Mouse (Mus musculus) ES-E14 (cell line): ENCODE measurements around the gene Rnpep. TPM values are rescaled to one million over a fixed set of nuclear protein-coding genes. Genes with fewer than 3 reads are reported as not detected.
A peak's percentile ranks its signal among the peaks of the same experiment; 100 is the strongest.

Source experiments
- DNase-seq: peaks from one replicate; pipeline ENCODE4 v3.0.0-alpha.2; 2013; ENCODE audit warnings: low read depth, low spot score
- H3K27ac ChIP-seq: 2 replicates; pipeline ENCODE4 v1.5.1; 2012; ENCODE audit warnings: low read depth, mild to moderate bottlenecking, low read length, moderate library complexity, mixed read lengths; ENCODE audit not compliant: poor library complexity, insufficient read depth, severe bottlenecking
- H3K36me3 ChIP-seq: 2 replicates; pipeline ENCODE4 v1.6.1; 2012; ENCODE audit warnings: mild to moderate bottlenecking, low read length, moderate library complexity, mixed read lengths; ENCODE audit not compliant: control insufficient read depth, poor library complexity, insufficient read depth, severe bottlenecking
- H3K4me1 ChIP-seq, 2 experiments: fragments of 150-350 bp in 1 of 2; sonication (generic) in 1 of 2; 2 replicates each; pipeline ENCODE4 v1.6.1; 2012; ENCODE audit warnings: low read length in 2 of 2, mild to moderate bottlenecking in 1 of 2, mixed read lengths in 1 of 2; ENCODE audit not compliant: control insufficient read depth in 2 of 2, insufficient read depth in 2 of 2, poor library complexity in 1 of 2
- H3K4me3 ChIP-seq, 2 experiments: fragments of 150-350 bp in 1 of 2; sonication (generic) in 1 of 2; 2 replicates each; pipeline ENCODE4 v1.5.1; 2012; ENCODE audit warnings: low read length in 2 of 2, low read depth in 1 of 2, mild to moderate bottlenecking in 1 of 2, mixed read lengths in 1 of 2; ENCODE audit not compliant: insufficient read depth in 1 of 2, poor library complexity in 1 of 2, severe bottlenecking in 1 of 2
- H3K9ac ChIP-seq: 2 replicates; pipeline ENCODE4 v1.6.1; 2012; ENCODE audit warnings: low read depth, mild to moderate bottlenecking, low read length, mixed read lengths; ENCODE audit not compliant: poor library complexity, insufficient read depth, severe bottlenecking
- H3K9me3 ChIP-seq: fragments of 150-350 bp; sonication (generic); 2 replicates; pipeline ENCODE4 v1.6.1; 2012; ENCODE audit warnings: low read depth, mild to moderate bottlenecking, low read length; ENCODE audit not compliant: control insufficient read depth, insufficient read depth
- CHD2 ChIP-seq: IDR thresholded peaks from 2 replicates; pipeline ENCODE4 v1.6.1; 2014; ENCODE audit warnings: mild to moderate bottlenecking, low read depth, low read length, inconsistent platforms
- HCFC1 ChIP-seq: IDR thresholded peaks from 2 replicates; pipeline ENCODE4 v1.6.1; 2012; ENCODE audit warnings: low read length, inconsistent platforms, borderline replicate concordance; ENCODE audit not compliant: insufficient read depth
- MAFK ChIP-seq: IDR thresholded peaks from 2 replicates; pipeline ENCODE4 v1.6.1; 2014; ENCODE audit warnings: mild to moderate bottlenecking, low read depth, low read length, inconsistent platforms; ENCODE audit not compliant: insufficient read depth
- ZC3H11A ChIP-seq: IDR thresholded peaks from 2 replicates; pipeline ENCODE4 v1.6.1; 2012; ENCODE audit warnings: low read depth, mild to moderate bottlenecking, inconsistent platforms, low read length, borderline replicate concordance
- ZNF384 ChIP-seq: IDR thresholded peaks from 2 replicates; pipeline ENCODE4 v1.6.1; 2012; ENCODE audit warnings: low read depth, low read length, inconsistent platforms
- in situ Hi-C, 2 experiments: fragments of 600-800 bp; cut with MboI; formaldehyde crosslinking; loops; one replicate each; pipeline ENCODE4 v1.15.1; 2025; ENCODE audit warnings: low sequenced_read_pairs in 2 of 2, inconsistent platforms in 1 of 2; ENCODE audit not compliant: unreplicated experiment in 2 of 2
- total RNA-seq: library from RNA; depleted of rRNA; stranded (reverse); fragments of 300-350 nt; gene quantifications from 2 replicates; pipeline ENCODE4 v1.2.3, GENCODE M21; 2012; rRNA removed

Gene Rnpep
- total RNA-seq, 1 experiment, result 21.8 TPM

- Histone ChIP-seq H3K9ac (no peak overlapping the region), H3K27ac (no peak overlapping the region), H3K9me3 (no peaks in the 10 kb centered on the region), H3K36me3 (no peaks in the 10 kb centered on the region), H3K4me1 (no peaks in the 10 kb centered on the region), H3K4me3 (no peak overlapping the region)
- TF ChIP-seq CHD2 (no peak), ZNF384 (no peak), MAFK (no peak), HCFC1 (no peak), ZC3H11A (no peak)
- in situ Hi-C loops, result no loop called here
- DNase-seq, result no peak
These were observed 59.7 kb downstream of the Rnpep start for GRCm38 (mm10) chr1:135224147-135224546.

DNA sequence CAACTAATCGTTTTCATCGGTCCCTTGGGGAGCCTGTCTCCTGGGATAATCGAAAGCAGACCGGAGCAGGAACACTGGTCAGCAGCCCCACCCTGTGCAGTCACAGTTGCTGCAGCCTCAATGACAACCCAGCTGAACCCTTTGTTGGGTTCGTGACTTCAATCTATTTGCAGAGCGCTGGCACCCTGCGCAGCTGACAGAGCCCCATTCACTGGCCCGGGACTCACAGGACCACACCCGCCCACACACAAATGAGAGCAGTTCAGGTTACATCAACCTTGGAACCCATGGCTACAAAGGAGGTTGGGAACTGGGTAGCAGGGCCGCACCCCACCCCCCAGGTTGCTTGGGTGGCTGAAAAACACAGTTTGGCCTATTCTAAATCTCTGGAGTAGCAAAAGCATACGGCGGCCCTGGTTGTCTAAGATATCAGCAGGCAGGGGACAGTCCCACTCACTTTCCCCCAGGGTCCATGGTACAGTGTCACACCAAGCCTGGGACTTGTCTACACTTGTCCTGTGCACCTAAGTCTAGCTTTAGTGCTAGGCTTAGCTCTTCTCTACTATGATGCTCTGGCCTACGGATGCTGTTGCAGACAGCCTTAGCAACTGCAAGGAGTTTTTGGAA lies 66.2 kb downstream of the Rnpep start:
- in situ Hi-C loops, result no loop called here
- H3K9me3 ChIP-seq, result no peaks in the 10 kb centered on the region
- TF ChIP-seq HCFC1 (no peak), MAFK (no peak), CHD2 (no peak)
- H3K27ac ChIP-seq, result peak overlapping the region; percentile 90
- H3K4me3 ChIP-seq, result no peak overlapping the region
- H3K9ac ChIP-seq, result no peak overlapping the region
- H3K4me1 ChIP-seq, result peaks cover 9 to 12% of the 10 kb centered on the region in 2 experiments; a peak in 3 of 4 replicates
- peak; percentile 90 for DNase-seq
- H3K36me3 ChIP-seq, result no peaks in the 10 kb centered on the region

GRCm38 (mm10) chr1:135213772-135214640 lies 69.9 kb downstream of the Rnpep start:
- peaks cover 9 to 14% of the 10 kb centered on the region in 2 experiments; a peak in 3 of 4 replicates for H3K4me1 ChIP-seq
- no peaks in the 10 kb centered on the region for H3K9me3 ChIP-seq
- H3K36me3 ChIP-seq, result no peaks in the 10 kb centered on the region
- H3K27ac ChIP-seq, result no peak overlapping the region
- in situ Hi-C loops, result no loop called here
- no peak for DNase-seq
- no peak overlapping the region for H3K9ac ChIP-seq
- TF ChIP-seq ZNF384, result no peak
- no peak for TF ChIP-seq CHD2
- no peak for TF ChIP-seq ZC3H11A
- TF ChIP-seq HCFC1, result no peak
- no peak for TF ChIP-seq MAFK
- no peak overlapping the region for H3K4me3 ChIP-seq

Other genes with a start within 250 kb of the Rnpep start
- 1.7 TPM in 2 replicates for gene Lgr6, start 178.8 kb downstream of the Rnpep start, total RNA-seq
- 1.1 and 2.3 TPM in 2 replicates for gene Ptpn7, start 151.4 kb downstream of the Rnpep start, total RNA-seq
- 17.5 and 19.3 TPM in 2 replicates for gene Arl8a, start 137.3 kb downstream of the Rnpep start, total RNA-seq
- 0.26 TPM in 1 of 2 replicates, not detected in the other for gene Gpr37l1, start 116.4 kb downstream of the Rnpep start, total RNA-seq
- gene Elf3, start 25.5 kb downstream of the Rnpep start, total RNA-seq, result 9.4 and 13.4 TPM in 2 replicates
- gene Timm17a, start 29.7 kb upstream of the Rnpep start, total RNA-seq, result 139 and 187 TPM in 2 replicates
- 1.6 and 2.6 TPM in 2 replicates for gene Lmod1, start 40.7 kb upstream of the Rnpep start, total RNA-seq
- gene Shisa4, start 91.2 kb upstream of the Rnpep start, total RNA-seq, result 9.5 and 15.7 TPM in 2 replicates
- gene Ipo9, start 146.4 kb upstream of the Rnpep start, total RNA-seq, result 71.1 and 86.8 TPM in 2 replicates